9 mouse cellular contexts compared by ENCODE assay signal in the genomic region with DNA sequence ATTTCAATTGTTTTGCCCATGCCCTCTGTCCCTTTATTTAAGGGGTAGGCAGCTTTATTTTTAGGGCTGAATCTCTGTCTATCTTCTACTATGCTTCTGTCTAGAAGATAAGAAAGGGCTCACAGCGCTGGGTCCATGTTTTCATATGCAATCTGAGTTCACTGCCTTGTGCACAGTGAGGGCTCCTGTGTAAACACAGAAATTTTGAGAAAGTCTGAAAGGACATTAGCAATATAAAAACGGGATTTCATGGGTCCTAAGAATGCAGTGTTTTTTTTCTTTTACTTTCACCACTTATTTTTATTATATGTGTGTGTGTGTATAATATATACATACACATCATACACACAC. TPM values are rescaled to one million over a fixed set of nuclear protein-coding genes. Genes with fewer than 3 reads are reported as not detected.
DNase-seq lines count a peak whose midpoint lies in the region; ATAC-seq lines count a peak whose summit lies in the region.
"Had no signal": no experiment of that assay in that cellular context is flagged by ENCODE, and none has a peak within 500 bp of the region (broad histone marks: within the 10 kb centered on the region; RNA-seq: fewer than 3 reads in every experiment).

No protein-coding gene starts in this region.

- no peak overlapping the region for H3K4me3 ChIP-seq in kidney, embryonic 15.5 days (replicated peaks)
- H3K4me3 ChIP-seq in embryonic facial prominence, embryonic 12.5 days = no peak overlapping the region
- H3K4me3 ChIP-seq in hindbrain, embryonic 14.5 days (replicated peaks; ENCODE audit: low read length) = no peak overlapping the region
- no peak overlapping the region for H3K4me3 ChIP-seq in neural tube, embryonic 12.5 days

- peak overlapping the region; percentile 21; the same call in 1 of the 2 replicates for H3K4me2 ChIP-seq in kidney, embryonic 15.5 days
- peak overlapping the region; percentile 37 for H3K4me2 ChIP-seq in embryonic facial prominence, embryonic 12.5 days (replicated peaks)
- no peak overlapping the region for H3K4me2 ChIP-seq in hindbrain, embryonic 14.5 days (replicated peaks)
- H3K4me2 ChIP-seq in neural tube, embryonic 12.5 days (replicated peaks) = no peak overlapping the region

- 77% methylated on average over 2 of the region's 2 CpGs for WGBS in kidney, embryonic 15.5 days
- WGBS in embryonic facial prominence, embryonic 12.5 days = 59% methylated on average over 2 of the region's 2 CpGs
- WGBS in hindbrain, embryonic 14.5 days = 75% methylated on average over 2 of the region's 2 CpGs
- WGBS in neural tube, embryonic 12.5 days = 73% methylated on average over 2 of the region's 2 CpGs

- peak overlapping the region; percentile 79 for H3K27ac ChIP-seq in kidney, embryonic 15.5 days
- H3K27ac ChIP-seq in embryonic facial prominence, embryonic 12.5 days = peak overlapping the region; percentile 92
- H3K27ac ChIP-seq in hindbrain, embryonic 14.5 days = peak overlapping the region; percentile 26; the same call in 1 of the 2 replicates
- H3K27ac ChIP-seq in neural tube, embryonic 12.5 days = 0 out of 2 replicates have a peak overlapping the region, but pooled peaks have one; percentile 22
- H3K27ac ChIP-seq: macrophage had no signal

- H3K9me3 ChIP-seq in kidney, embryonic 15.5 days (replicated peaks) = no peaks in the 10 kb centered on the region
- H3K9me3 ChIP-seq in embryonic facial prominence, embryonic 12.5 days = no peaks in the 10 kb centered on the region
- no peaks in the 10 kb centered on the region for H3K9me3 ChIP-seq in hindbrain, embryonic 14.5 days (ENCODE audit: control insufficient read depth, low read length)
- no peaks in the 10 kb centered on the region for H3K9me3 ChIP-seq in neural tube, embryonic 12.5 days

- ATAC-seq in kidney, embryonic 15.5 days (replicated peaks; ENCODE audit: low FRiP score) = no peak
- ATAC-seq in embryonic facial prominence, embryonic 12.5 days (ENCODE audit: insufficient number of reproducible peaks, insufficient read depth, low FRiP score, low TSS enrichment) = no peak
- ATAC-seq in hindbrain, embryonic 14.5 days (ENCODE audit: low FRiP score) = peak; percentile 17; the same call in 1 of the 2 replicates
- no peak for ATAC-seq in neural tube, embryonic 12.5 days (ENCODE audit: low FRiP score, low read depth)

- no peak overlapping the region for H3K9ac ChIP-seq in kidney, embryonic 15.5 days
- H3K9ac ChIP-seq in embryonic facial prominence, embryonic 12.5 days = no peak overlapping the region
- no peak overlapping the region for H3K9ac ChIP-seq in hindbrain, embryonic 14.5 days
- no peak overlapping the region for H3K9ac ChIP-seq in neural tube, embryonic 12.5 days

- DNase-seq in kidney, adult 11 months = no peak
- DNase-seq in hindbrain, embryonic 14.5 days (ENCODE audit: low spot score) = no peak
- DNase-seq in adrenal gland, adult 18-20 months (ENCODE audit: low spot score in 2 of 2) = no peak
- no peak for DNase-seq in adrenal gland, postnatal 10 days
- DNase-seq: thymus, postnatal 14 days had no signal

- peaks cover 6% of the 10 kb centered on the region for H3K4me1 ChIP-seq in kidney, embryonic 15.5 days
- H3K4me1 ChIP-seq in embryonic facial prominence, embryonic 12.5 days = peaks cover 15% of the 10 kb centered on the region
- H3K4me1 ChIP-seq in hindbrain, embryonic 14.5 days (replicated peaks; ENCODE audit: control insufficient read depth, insufficient read depth, low read length) = peaks cover 4% of the 10 kb centered on the region; the same call in 1 of the 2 replicates
- peaks cover 18% of the 10 kb centered on the region; the same call in 1 of the 2 replicates for H3K4me1 ChIP-seq in neural tube, embryonic 12.5 days

- H3K27me3 ChIP-seq in kidney, embryonic 15.5 days = no peaks in the 10 kb centered on the region
- H3K27me3 ChIP-seq in embryonic facial prominence, embryonic 12.5 days = no peaks in the 10 kb centered on the region
- no peaks in the 10 kb centered on the region for H3K27me3 ChIP-seq in hindbrain, embryonic 14.5 days (ENCODE audit: control insufficient read depth, insufficient read depth, low read length)
- no peaks in the 10 kb centered on the region for H3K27me3 ChIP-seq in neural tube, embryonic 12.5 days (replicated peaks)

- H3K36me3 ChIP-seq in kidney, embryonic 15.5 days = no peaks in the 10 kb centered on the region
- no peaks in the 10 kb centered on the region for H3K36me3 ChIP-seq in embryonic facial prominence, embryonic 12.5 days
- H3K36me3 ChIP-seq in hindbrain, embryonic 14.5 days (replicated peaks; ENCODE audit: control insufficient read depth, insufficient read depth) = no peaks in the 10 kb centered on the region
- no peaks in the 10 kb centered on the region for H3K36me3 ChIP-seq in neural tube, embryonic 12.5 days

RNA-seq across cellular contexts. Expression of gene Spg20, which starts 15.3 kb away (rescaled TPM):
- 47.8 and 48.4 TPM in 2 replicates for polyA plus RNA-seq in kidney, embryonic 15.5 days (2015; fragmentation: Nextera tagmentation; extraction: Ambion mirVana)
- 82.4 and 86.5 TPM in 2 replicates for polyA plus RNA-seq in embryonic facial prominence, embryonic 12.5 days (2016; fragmentation: Nextera tagmentation; extraction: Ambion mirVana)
- 16.2 and 19.5 TPM in 2 replicates for polyA plus RNA-seq in hindbrain, embryonic 14.5 days (2014; fragmentation: Nextera tagmentation; extraction: Ambion mirVana)
- polyA plus RNA-seq in neural tube, embryonic 12.5 days (2016; fragmentation: Nextera tagmentation; extraction: Ambion mirVana) = 34.2 and 37.4 TPM in 2 replicates
- 10 to 100 TPM; 38.7 to 59.3 TPM for total RNA-seq in adrenal gland, adult 18-20 months (2021)
- 10 to 100 TPM; 46.3 to 50.3 TPM for total RNA-seq in adrenal gland, postnatal 10 days (2021)

RNA-seq across cellular contexts. Expression of gene Ccdc169, which starts 40.5 kb away (rescaled TPM):
- polyA plus RNA-seq in kidney, embryonic 15.5 days (2015; fragmentation: Nextera tagmentation; extraction: Ambion mirVana) = 0.05 TPM in 2 replicates
- polyA plus RNA-seq in embryonic facial prominence, embryonic 12.5 days (2016; fragmentation: Nextera tagmentation; extraction: Ambion mirVana) = 0.08 and 0.10 TPM in 2 replicates
- polyA plus RNA-seq in hindbrain, embryonic 14.5 days (2014; fragmentation: Nextera tagmentation; extraction: Ambion mirVana) = 0.30 TPM in 1 of 2 replicates, not detected in the other
- polyA plus RNA-seq in neural tube, embryonic 12.5 days (2016; fragmentation: Nextera tagmentation; extraction: Ambion mirVana) = not detected in 2 replicates
- total RNA-seq in adrenal gland, adult 18-20 months (2021) = not detected
- total RNA-seq in adrenal gland, postnatal 10 days (2021) = under 1 TPM in 1 of 2 experiments, not detected in 1; 0.12 TPM

RNA-seq across cellular contexts. Expression of gene Ccna1, which starts 41.3 kb away (rescaled TPM):
- 2.1 and 2.2 TPM in 2 replicates for polyA plus RNA-seq in kidney, embryonic 15.5 days (2015; fragmentation: Nextera tagmentation; extraction: Ambion mirVana)
- polyA plus RNA-seq in embryonic facial prominence, embryonic 12.5 days (2016; fragmentation: Nextera tagmentation; extraction: Ambion mirVana) = 2.8 and 3.1 TPM in 2 replicates
- polyA plus RNA-seq in hindbrain, embryonic 14.5 days (2014; fragmentation: Nextera tagmentation; extraction: Ambion mirVana) = 1.5 and 1.7 TPM in 2 replicates
- polyA plus RNA-seq in neural tube, embryonic 12.5 days (2016; fragmentation: Nextera tagmentation; extraction: Ambion mirVana) = 1.8 and 2.0 TPM in 2 replicates
- not detected for total RNA-seq in adrenal gland, adult 18-20 months (2021)
- total RNA-seq in adrenal gland, postnatal 10 days (2021) = under 1 TPM; 0.48 to 0.67 TPM
- polyA plus RNA-seq: macrophage had no signal

Comparison
In these comparisons a context has a peak if more than half of its experiments do, and no peak if none do; other contexts are left out.
1. H3K27ac ChIP-seq: peak in every context shown above with its lines; median percentile 92 in embryonic facial prominence, embryonic 12.5 days; 79 in kidney, embryonic 15.5 days; 26 in hindbrain, embryonic 14.5 days; 22 in neural tube, embryonic 12.5 days.
2. H3K4me2 ChIP-seq: peak in kidney, embryonic 15.5 days (single experiment) and embryonic facial prominence, embryonic 12.5 days (single experiment); none in hindbrain, embryonic 14.5 days (single experiment) and neural tube, embryonic 12.5 days (single experiment).